ENCODE assay signal across 27 mouse cellular contexts in the genomic region with DNA sequence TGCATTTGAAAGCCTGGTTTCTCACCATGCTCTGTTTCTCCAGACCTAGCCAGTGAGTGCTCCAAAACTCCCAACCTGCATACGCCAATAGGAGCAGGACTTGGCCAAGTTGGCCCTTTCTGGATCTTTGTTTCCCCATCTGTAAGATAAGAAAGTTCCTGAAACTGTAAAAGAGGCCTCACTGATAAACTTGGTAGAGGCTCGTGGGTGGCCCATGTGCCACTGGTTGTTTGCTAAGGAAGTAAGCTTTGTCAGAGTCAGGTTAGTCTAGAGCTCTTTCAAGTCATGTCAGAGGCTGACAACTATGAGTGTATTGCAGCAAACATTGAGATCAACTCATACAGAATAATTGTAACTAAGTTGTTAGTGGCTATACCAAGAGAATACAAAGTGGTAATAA.
DNase-seq lines count a peak whose midpoint lies in the region; ATAC-seq and TF ChIP-seq lines count a peak whose summit lies in the region.
"Had no signal": no experiment of that assay in that cellular context is flagged by ENCODE, and none has a peak within 500 bp of the region (broad histone marks: within the 10 kb centered on the region; RNA-seq: fewer than 3 reads in every experiment).

No protein-coding gene starts in this region.

- H3K27ac ChIP-seq in liver, embryonic 14.5 days, result no peak overlapping the region
- peak overlapping the region; percentile 20; the same call in 1 of the 2 replicates for H3K27ac ChIP-seq in MEL (ENCODE audit: control insufficient read depth, low read depth, low read length)
- H3K27ac ChIP-seq: forebrain, embryonic 10.5 days; heart, embryonic 15.5 days; hindbrain, embryonic 10.5 days; hindbrain, embryonic 13.5 days had no signal

- no peak overlapping the region for H3K4me3 ChIP-seq in liver, embryonic 14.5 days (ENCODE audit: insufficient read depth in 1 of 2, low read depth in 2 of 2, low read length in 2 of 2)
- H3K4me3 ChIP-seq in MEL (ENCODE audit: control insufficient read depth in 1 of 2, insufficient read depth in 1 of 2, low read depth in 2 of 2, low read length in 2 of 2), result no peak overlapping the region
- H3K4me3 ChIP-seq: forebrain, embryonic 10.5 days; heart, embryonic 12.5 days; heart, embryonic 15.5 days; hindbrain, embryonic 10.5 days; hindbrain, embryonic 13.5 days had no signal

- TF ChIP-seq EP300 in liver, embryonic 14.5 days (IDR thresholded peaks at IDR 0.05; ENCODE audit: low read depth), result no peak
- TF ChIP-seq EP300 in MEL (IDR thresholded peaks at IDR 0.05; ENCODE audit: low read depth in 1 of 2, low read length in 2 of 2), result peak; percentile 64 to 81

- H3K79me2 ChIP-seq in MEL (ENCODE audit: control insufficient read depth, insufficient read depth, low read length, poor library complexity), result no peaks in the 10 kb centered on the region

- DNase-seq in liver, embryonic 14.5 days (ENCODE audit: low read depth in 3 of 3, low spot score in 3 of 3), result no peak
- DNase-seq in liver, result no peak
- peak; percentile 79 for DNase-seq in MEL (ENCODE audit: low read depth, low spot score)
- DNase-seq in c-Kit-positive CD71-positive TER-119-positive erythroid progenitor cells, embryonic 14.5 days (ENCODE audit: low spot score), result peak; percentile 4
- DNase-seq in layer of hippocampus, adult 11-12 months (ENCODE audit: low spot score), result no peak
- DNase-seq in embryo, embryonic 11 days, result no peak
- no peak for DNase-seq in lung, postnatal 10 days
- DNase-seq: adrenal gland, adult 8-10 months; adrenal gland, postnatal 25 days; cerebellum, adult 11 months; cerebellum, adult 2 months; cerebellum, adult 9-11 months; cerebellum, postnatal 25 days; forebrain, postnatal 0 days; gastrocnemius, postnatal 25 days; heart, adult 18-20 months; heart, postnatal 10 days; heart, postnatal 36 days had no signal

- no peak overlapping the region for H3K9ac ChIP-seq in liver, embryonic 14.5 days (replicated peaks)
- no peak overlapping the region for H3K9ac ChIP-seq in MEL (ENCODE audit: control insufficient read depth, low read depth, low read length, poor library complexity, severe bottlenecking)
- H3K9ac ChIP-seq: forebrain, postnatal 0 days; heart, embryonic 12.5 days; heart, embryonic 15.5 days; hindbrain, embryonic 13.5 days had no signal

- TF ChIP-seq POLR2A in MEL (IDR thresholded peaks at IDR 0.05; ENCODE audit: control insufficient read depth in 1 of 2, insufficient read depth in 1 of 2, low read depth in 1 of 2, low read length in 2 of 2, poor library complexity in 1 of 2), result no peak

- 28% methylated on average over 2 of the region's 2 CpGs for WGBS in liver, embryonic 14.5 days (ENCODE audit: insufficient replicate concordance)

- no peak overlapping the region for H3K4me2 ChIP-seq in liver, embryonic 14.5 days (ENCODE audit: low read depth)
- H3K4me2 ChIP-seq: heart, embryonic 12.5 days; heart, embryonic 15.5 days; hindbrain, embryonic 13.5 days had no signal

- peak; percentile 28; the same call in 1 of the 2 replicates for ATAC-seq in liver, embryonic 14.5 days (ENCODE audit: insufficient read depth)
- ATAC-seq in megakaryocyte-erythroid progenitor cell, adult 5-6 weeks (replicated peaks; ENCODE audit: low FRiP score, low TSS enrichment, poor library complexity, severe bottlenecking), result peak; percentile 69
- ATAC-seq: activated CD4-positive, CD25-positive, alpha-beta regulatory T cell, adult 4 months; forebrain, embryonic 14.5 days; hindbrain, embryonic 16.5 days had no signal

- no peaks in the 10 kb centered on the region for H3K27me3 ChIP-seq in liver, embryonic 14.5 days (ENCODE audit: control insufficient read depth, insufficient read depth, low read length)
- no peaks in the 10 kb centered on the region for H3K27me3 ChIP-seq in MEL (ENCODE audit: control insufficient read depth in 1 of 2, insufficient read depth in 2 of 2, low read length in 2 of 2)
- H3K27me3 ChIP-seq: heart, embryonic 12.5 days; heart, embryonic 15.5 days; hindbrain, embryonic 13.5 days had no signal

- peaks cover 8% of the 10 kb centered on the region for H3K36me3 ChIP-seq in liver, embryonic 14.5 days (replicated peaks; ENCODE audit: control insufficient read depth, insufficient read depth, low read depth)
- peaks cover 2 to 13% of the 10 kb centered on the region in 2 experiments; a peak in 3 of 4 replicates for H3K36me3 ChIP-seq in MEL (ENCODE audit: control insufficient read depth in 1 of 2, insufficient read depth in 2 of 2, low read length in 2 of 2)

- H3K9me3 ChIP-seq in liver, embryonic 14.5 days (ENCODE audit: control insufficient read depth, low read length), result no peaks in the 10 kb centered on the region
- H3K9me3 ChIP-seq in MEL (replicated peaks; ENCODE audit: insufficient read depth, low read length), result no peaks in the 10 kb centered on the region
- H3K9me3 ChIP-seq: forebrain, embryonic 10.5 days; heart, embryonic 12.5 days; heart, embryonic 15.5 days; hindbrain, embryonic 10.5 days; hindbrain, embryonic 13.5 days had no signal

- TF ChIP-seq RAD21 in MEL (IDR thresholded peaks at IDR 0.05; ENCODE audit: low read depth, low read length), result no peak

- peaks cover 0 to 3% of the 10 kb centered on the region in 2 experiments; a peak in 2 of 4 replicates for H3K4me1 ChIP-seq in liver, embryonic 14.5 days (replicated peaks; ENCODE audit: control insufficient read depth in 2 of 2, insufficient read depth in 2 of 2, low read length in 1 of 2)
- peaks cover 4 to 11% of the 10 kb centered on the region in 2 experiments for H3K4me1 ChIP-seq in MEL (ENCODE audit: control insufficient read depth in 1 of 2, insufficient read depth in 2 of 2, low read length in 2 of 2)
- H3K4me1 ChIP-seq: forebrain, embryonic 10.5 days; heart, embryonic 12.5 days; heart, embryonic 15.5 days; hindbrain, embryonic 10.5 days; hindbrain, embryonic 13.5 days had no signal

- TF ChIP-seq CTCF in liver, embryonic 14.5 days (IDR thresholded peaks at IDR 0.05; ENCODE audit: low read depth), result no peak
- TF ChIP-seq CTCF in MEL (IDR thresholded peaks at IDR 0.05 in 2 of 3, conservative IDR thresholded peaks at IDR 0.05 in 1 of 3; ENCODE audit: control insufficient read depth in 1 of 3, insufficient read depth in 1 of 3, low read depth in 2 of 3, low read length in 3 of 3, poor library complexity in 1 of 3, severe bottlenecking in 1 of 3), result no peak

TF ChIP-seq in MEL, 35 proteins besides CTCF, POLR2A, EP300 and RAD21 (continues in another document):
- no peak for TF ChIP-seq USF2 (IDR thresholded peaks at IDR 0.05; ENCODE audit: borderline replicate concordance in 1 of 2, insufficient read depth in 1 of 2, low read depth in 1 of 2, low read length in 2 of 2)
- no peak for TF ChIP-seq TAL1 (IDR thresholded peaks at IDR 0.05; ENCODE audit: low read length)
- TF ChIP-seq POLR2AphosphoS5 (IDR thresholded peaks at IDR 0.05; ENCODE audit: borderline replicate concordance, low read depth, low read length), result no peak
- no peak for TF ChIP-seq TBP (IDR thresholded peaks at IDR 0.05; ENCODE audit: low read depth, low read length)
- peak; percentile 83 for TF ChIP-seq MYC (IDR thresholded peaks at IDR 0.05; ENCODE audit: low read depth, low read length)
- no peak for TF ChIP-seq MYB (IDR thresholded peaks at IDR 0.05; ENCODE audit: low read depth, low read length)
- peak; percentile 24; the same call in 1 of the 2 replicates for TF ChIP-seq BHLHE40 (IDR thresholded peaks at IDR 0.05; ENCODE audit: borderline replicate concordance, low read depth, low read length)
- TF ChIP-seq RCOR1 (IDR thresholded peaks at IDR 0.05; ENCODE audit: low read depth, low read length), result peak; percentile 69
- peak; percentile 86 for TF ChIP-seq GATA1 (IDR thresholded peaks at IDR 0.05; ENCODE audit: low read depth, low read length)
- peak; percentile 37; the same call in 1 of the 2 replicates for TF ChIP-seq ELF1 (IDR thresholded peaks at IDR 0.05; ENCODE audit: low read depth, low read length)
- no peak for TF ChIP-seq MEF2A (IDR thresholded peaks at IDR 0.05; ENCODE audit: extremely low read depth, insufficient replicate concordance, low read depth, low read length, poor library complexity, severe bottlenecking)
- peak; percentile 85 for TF ChIP-seq MAX (IDR thresholded peaks at IDR 0.05; ENCODE audit: low read length)
- TF ChIP-seq GABPA (IDR thresholded peaks at IDR 0.05; ENCODE audit: low read depth, low read length), result no peak
- TF ChIP-seq CHD1 (IDR thresholded peaks at IDR 0.05; ENCODE audit: low read depth, low read length), result no peak
- no peak for TF ChIP-seq MAZ (IDR thresholded peaks at IDR 0.05; ENCODE audit: low read depth, low read length)
- no peak for TF ChIP-seq KAT2A (conservative IDR thresholded peaks at IDR 0.05; ENCODE audit: low read depth, low read length)
- TF ChIP-seq USF1 (IDR thresholded peaks at IDR 0.05; ENCODE audit: low read depth, low read length), result peak; percentile 51; the same call in 1 of the 2 replicates
- peak; percentile 57 for TF ChIP-seq TCF12 (IDR thresholded peaks at IDR 0.05; ENCODE audit: low read depth, low read length)
- TF ChIP-seq MXI1 (IDR thresholded peaks at IDR 0.05; ENCODE audit: low read depth, low read length), result peak; percentile 91
- TF ChIP-seq POLR2AphosphoS2 (IDR thresholded peaks at IDR 0.05; ENCODE audit: low read length), result no peak
- no peak for TF ChIP-seq NELFE (IDR thresholded peaks at IDR 0.05; ENCODE audit: low read depth, low read length)
- TF ChIP-seq UBTF (IDR thresholded peaks at IDR 0.05; ENCODE audit: borderline replicate concordance, insufficient read depth, low read depth, low read length), result no peak
- TF ChIP-seq SMC3 (IDR thresholded peaks at IDR 0.05; ENCODE audit: low read depth, low read length), result no peak
- no peak for TF ChIP-seq MAFK (IDR thresholded peaks at IDR 0.05; ENCODE audit: borderline replicate concordance, low read depth, low read length)
- no peak; the same call in 1 of the 2 replicates for TF ChIP-seq ZC3H11A (IDR thresholded peaks at IDR 0.05; ENCODE audit: low read depth, low read length)
- no peak for TF ChIP-seq E2F4 (IDR thresholded peaks at IDR 0.05; ENCODE audit: borderline replicate concordance, low read depth, low read length)
- TF ChIP-seq ZMIZ1 (IDR thresholded peaks at IDR 0.05; ENCODE audit: low read depth, low read length), result no peak
- TF ChIP-seq JUND (IDR thresholded peaks at IDR 0.05; ENCODE audit: low read depth, low read length), result no peak
- no peak for TF ChIP-seq NRF1 (IDR thresholded peaks at IDR 0.05; ENCODE audit: insufficient read depth, low read depth, low read length, poor library complexity, severe bottlenecking)
- TF ChIP-seq HCFC1 (IDR thresholded peaks at IDR 0.05; ENCODE audit: low read depth, low read length), result no peak
- TF ChIP-seq ETS1 (IDR thresholded peaks at IDR 0.05; ENCODE audit: low read depth, low read length), result peak; percentile 72
- TF ChIP-seq ZNF384 (IDR thresholded peaks at IDR 0.05; ENCODE audit: low read depth, low read length), result no peak
- TF ChIP-seq SIN3A (IDR thresholded peaks at IDR 0.05; ENCODE audit: low read length), result peak; percentile 75
- TF ChIP-seq CHD2 (IDR thresholded peaks at IDR 0.05; ENCODE audit: low read length), result no peak

Comparison
In these comparisons a context has a peak if more than half of its experiments do, and no peak if none do; other contexts are left out.
1. DNase-seq: peak in MEL (single experiment) and c-Kit-positive CD71-positive TER-119-positive erythroid progenitor cells, embryonic 14.5 days (single experiment); none in liver, embryonic 14.5 days (0 of 3), liver (single experiment), layer of hippocampus, adult 11-12 months (single experiment), embryo, embryonic 11 days (single experiment) and lung, postnatal 10 days (single experiment).